Mouse (Mus musculus) intestine, postnatal 0 days (tissue): ENCODE data around the gene Cuedc1. TPM values are rescaled to one million over a fixed set of nuclear protein-coding genes. Genes with fewer than 3 reads are reported as not detected.
"Not testable (repeated sequence)": the region's sequence is repeated elsewhere in the genome, so short reads cannot be mapped to it uniquely, and the experiment has no call there.

Experiments used
- ATAC-seq: fragments of 200-750 bp; cut with Nextera tagmentation; 2 replicates; pipeline ENCODE4 v1.8.0; 2017; ENCODE audit warnings: mild to moderate bottlenecking, moderate TSS enrichment, moderate library complexity
- H3K27ac ChIP-seq: fragments of 300-500 bp; sonication (generic); 2 replicates; pipeline ENCODE4 v1.5.1; 2014; ENCODE audit warnings: mild to moderate bottlenecking, low read depth, low read length, moderate library complexity
- H3K27me3 ChIP-seq: fragments of 300-500 bp; sonication (generic); replicated peaks from 2 replicates; pipeline ENCODE4 v1.6.1; 2014; ENCODE audit warnings: low read length, mixed read lengths; ENCODE audit not compliant: control insufficient read depth, insufficient read depth
- H3K36me3 ChIP-seq: fragments of 300-500 bp; sonication (generic); 2 replicates; pipeline ENCODE4 v1.6.1; 2014; ENCODE audit warnings: mild to moderate bottlenecking, moderate library complexity; ENCODE audit not compliant: control insufficient read depth, insufficient read depth
- H3K4me1 ChIP-seq: fragments of 300-500 bp; sonication (generic); replicated peaks from 2 replicates; pipeline ENCODE4 v1.6.1; 2014; ENCODE audit warnings: antibody characterized with exemption, low read length, mixed read lengths; ENCODE audit not compliant: control insufficient read depth, insufficient read depth
- H3K4me2 ChIP-seq: fragments of 300-500 bp; sonication (generic); replicated peaks from 2 replicates; pipeline ENCODE4 v1.6.1; 2014; ENCODE audit warnings: low read depth, mild to moderate bottlenecking, moderate library complexity
- H3K4me3 ChIP-seq: fragments of 300-500 bp; sonication (generic); 2 replicates; pipeline ENCODE4 v1.5.1; 2014; ENCODE audit warnings: low read depth, low read length
- H3K9ac ChIP-seq: fragments of 300-500 bp; sonication (generic); 2 replicates; pipeline ENCODE4 v1.6.1; 2014; ENCODE audit warnings: mild to moderate bottlenecking, low read depth, low read length
- H3K9me3 ChIP-seq: fragments of 300-500 bp; sonication (generic); 2 replicates; pipeline ENCODE4 v1.6.1; 2016; ENCODE audit warnings: mixed run types; ENCODE audit not compliant: control insufficient read depth
- CTCF ChIP-seq: sonication (generic); IDR thresholded peaks from 2 replicates; pipeline ENCODE4 v1.5.1; 2016; ENCODE audit warnings: low read depth, mild to moderate bottlenecking, control low read depth, antibody characterized with exemption, moderate library complexity
- WGBS: fragments of 180-500 bp; shearing (Covaris S2); extraction: QIAGEN DNeasy Blood & Tissue Kit; methylation state at CpG from one replicate; pipeline ENCODE4 v1.1.7; 2014; 5-methylcytosine and 5-hydroxymethylcytosine counted together
- polyA plus RNA-seq: library from polyadenylated mRNA; unstranded; fragments of >200 nt; fragmentation: Nextera tagmentation; extraction: Ambion mirVana; gene quantifications from 2 replicates; pipeline ENCODE4 v1.2.1, GENCODE M21; 2015

The Cuedc1 gene
- polyA plus RNA-seq, 1 experiment from 2014 or later, result 7.1 TPM

- Histone ChIP-seq H3K27ac (no peak overlapping the region), H3K4me1 (no peaks in the 10 kb centered on the region), H3K4me3 (no peak overlapping the region), H3K9me3 (no peaks in the 10 kb centered on the region), H3K36me3 (no peaks in the 10 kb centered on the region; the same call in 1 of the 2 replicates), H3K4me2 (no peak overlapping the region), H3K27me3 (peaks cover 23% of the 10 kb centered on the region), H3K9ac (no peak overlapping the region)
- no peak for ATAC-seq
- WGBS, result 93% methylated on average over 7 of the region's 7 CpGs
- no peak for TF ChIP-seq CTCF
Observed at GRCm38 (mm10) chr11:88188635-88189034, 90.8 kb downstream of the Cuedc1 start.

- H3K4me1 ChIP-seq, result no peaks in the 10 kb centered on the region
- no peaks in the 10 kb centered on the region for H3K9me3 ChIP-seq
- no peak overlapping the region for H3K4me2 ChIP-seq
- WGBS, result 15% methylated on average over 4 of the region's 4 CpGs
- H3K9ac ChIP-seq, result no peak overlapping the region
- H3K36me3 ChIP-seq, result no peaks in the 10 kb centered on the region; the same call in 1 of the 2 replicates
- no peak overlapping the region for H3K27ac ChIP-seq
- 0 out of 2 replicates have a peak, but pooled peaks have one; percentile 11 for ATAC-seq
- peaks cover 23% of the 10 kb centered on the region for H3K27me3 ChIP-seq
- TF ChIP-seq CTCF, result peak; percentile 55
- H3K4me3 ChIP-seq, result no peak overlapping the region
Observed at GRCm38 (mm10) chr11:88192595-88192994, 94.7 kb downstream of the Cuedc1 start.

- ATAC-seq, result peak; percentile 22; the same call in 1 of the 2 replicates
- no peak overlapping the region for H3K9ac ChIP-seq
- no peak for TF ChIP-seq CTCF
- peak overlapping the region; percentile 20 for H3K4me3 ChIP-seq
- H3K27ac ChIP-seq, result no peak overlapping the region
- H3K4me1 ChIP-seq, result 0 out of 2 replicates have a peak, but pooled peaks cover 2% of the 10 kb centered on the region
- peaks cover 23% of the 10 kb centered on the region for H3K27me3 ChIP-seq
- H3K9me3 ChIP-seq, result no peaks in the 10 kb centered on the region
- 17% methylated on average over 34 of the region's 34 CpGs for WGBS
- no peaks in the 10 kb centered on the region; the same call in 1 of the 2 replicates for H3K36me3 ChIP-seq
- H3K4me2 ChIP-seq, result peak overlapping the region; percentile 51
Observed at GRCm38 (mm10) chr11:88193098-88193823, 95.4 kb downstream of the Cuedc1 start.

GRCm38 (mm10) chr11:88193824-88194696, 96.2 kb downstream of the Cuedc1 start:
- no peak for TF ChIP-seq CTCF
- H3K9me3 ChIP-seq, result no peaks in the 10 kb centered on the region
- 0 out of 2 replicates have a peak, but pooled peaks cover 2% of the 10 kb centered on the region for H3K4me1 ChIP-seq
- no peak overlapping the region for H3K9ac ChIP-seq
- H3K27ac ChIP-seq, result no peak overlapping the region
- no peak for ATAC-seq
- peak overlapping the region; percentile 20 for H3K4me3 ChIP-seq
- H3K27me3 ChIP-seq, result peaks cover 23% of the 10 kb centered on the region
- 24% methylated on average over 29 of the region's 29 CpGs for WGBS
- H3K36me3 ChIP-seq, result no peaks in the 10 kb centered on the region; the same call in 1 of the 2 replicates
- peak overlapping the region; percentile 51 for H3K4me2 ChIP-seq

GRCm38 (mm10) chr11:88195699-88196098, 97.8 kb downstream of the Cuedc1 start:
- not testable (repeated sequence) for H3K4me1 ChIP-seq, H3K9ac ChIP-seq, H3K27ac ChIP-seq, H3K36me3 ChIP-seq, ATAC-seq, H3K4me2 ChIP-seq, H3K4me3 ChIP-seq, H3K9me3 ChIP-seq
- H3K27me3 ChIP-seq, result peaks cover 23% of the 10 kb centered on the region
- peak; percentile 12; the same call in 1 of the 2 replicates for TF ChIP-seq CTCF
- 85% methylated on average over 3 of the region's 3 CpGs for WGBS

GRCm38 (mm10) chr11:88197153-88197576, 99.3 kb downstream of the Cuedc1 start:
- Histone ChIP-seq H3K4me1 (peaks cover 5% of the 10 kb centered on the region; the same call in 1 of the 2 replicates), H3K9me3 (no peaks in the 10 kb centered on the region), H3K9ac (no peak overlapping the region), H3K27me3 (peaks cover 13% of the 10 kb centered on the region; the same call in 1 of the 2 replicates), H3K4me2 (no peak overlapping the region), H3K4me3 (no peak overlapping the region), H3K27ac (no peak overlapping the region), H3K36me3 (no peaks in the 10 kb centered on the region; the same call in 1 of the 2 replicates)
- 0% methylated on average over 2 of the region's 2 CpGs for WGBS
- ATAC-seq, result peak; percentile 18; the same call in 1 of the 2 replicates
- peak; percentile 89 for TF ChIP-seq CTCF
